Mouse (Mus musculus) 416B (cell line): Measurements from ENCODE around the gene Tnp2.

Source experiments
- DNase-seq: peaks from one replicate; pipeline ENCODE4 v3.0.0; 2011; ENCODE audit warnings: low read depth

Tnp2 gene

GRCm38 (mm10) chr16:10788866-10789265 is 406 bp upstream of the Tnp2 start:
- no peak for DNase-seq

GRCm38 (mm10) chr16:10787548-10788058 is 857 bp downstream of the Tnp2 start:
- DNase-seq = no peak

- no peak for DNase-seq
These were observed 1.5 kb downstream of the Tnp2 start for GRCm38 (mm10) chr16:10786782-10787547.

GRCm38 (mm10) chr16:10786288-10786687 is 2.2 kb downstream of the Tnp2 start:
- peak; percentile 94 for DNase-seq

GRCm38 (mm10) chr16:10785371-10786231 is 2.9 kb downstream of the Tnp2 start, which contains the start of gene Socs1:
Socs1 (minus strand) TSS chr16:10785536.
- peak; percentile 94 for DNase-seq

GRCm38 (mm10) chr16:10784793-10785370 is 3.6 kb downstream of the Tnp2 start:
- DNase-seq = peak; percentile 74

GRCm38 (mm10) chr16:10783883-10784792 is 4.3 kb downstream of the Tnp2 start:
- DNase-seq = no peak

GRCm38 (mm10) chr16:10783451-10783850 is 5.0 kb downstream of the Tnp2 start:
- DNase-seq = no peak

- DNase-seq = peak; percentile 51
These were observed 5.4 kb downstream of the Tnp2 start for GRCm38 (mm10) chr16:10783152-10783434.

GRCm38 (mm10) chr16:10782377-10783151 is 5.9 kb downstream of the Tnp2 start:
- DNase-seq = no peak

GRCm38 (mm10) chr16:10781862-10782371 is 6.5 kb downstream of the Tnp2 start:
- peak; percentile 20 for DNase-seq

GRCm38 (mm10) chr16:10780631-10781120 is 7.8 kb downstream of the Tnp2 start:
- DNase-seq = no peak

- DNase-seq = no peak
These were observed 10.8 kb downstream of the Tnp2 start for GRCm38 (mm10) chr16:10777579-10778160.

- no peak for DNase-seq
These were observed 12.1 kb downstream of the Tnp2 start for GRCm38 (mm10) chr16:10776322-10776721.

GRCm38 (mm10) chr16:10774726-10775125 is 13.7 kb downstream of the Tnp2 start:
- peak; percentile 67 for DNase-seq

GRCm38 (mm10) chr16:10773543-10773942 is 14.9 kb downstream of the Tnp2 start:
- no peak for DNase-seq

- no peak for DNase-seq
These were observed 16.5 kb downstream of the Tnp2 start for GRCm38 (mm10) chr16:10771769-10772510.

- DNase-seq = no peak
These were observed 17.7 kb downstream of the Tnp2 start for GRCm38 (mm10) chr16:10770531-10771325.
